Mouse (Mus musculus) intestine, embryonic 14.5 days (tissue): ENCODE results near the gene Mindy4. TPM values are rescaled to one million over a fixed set of nuclear protein-coding genes. Genes with fewer than 3 reads are reported as not detected.

Source experiments
- ATAC-seq: fragments of 200-750 bp; cut with Nextera tagmentation; replicated peaks from 2 replicates; pipeline ENCODE4 v1.8.0; 2017; ENCODE audit warnings: low read depth, moderate number of reproducible peaks, moderate TSS enrichment, moderate library complexity; ENCODE audit not compliant: low FRiP score, low TSS enrichment
- DNase-seq: peaks from one replicate; pipeline ENCODE4 v3.0.0-alpha.2; 2018; ENCODE audit warnings: low spot score
- H3K27ac ChIP-seq: fragments of 300-500 bp; sonication (generic); 2 replicates; pipeline ENCODE4 v1.5.1; 2014; ENCODE audit warnings: low read depth, mild to moderate bottlenecking, control low read depth
- H3K27me3 ChIP-seq: fragments of 300-500 bp; sonication (generic); replicated peaks from 2 replicates; pipeline ENCODE4 v1.6.1; 2014; ENCODE audit warnings: low read length, control low read depth; ENCODE audit not compliant: control insufficient read depth, insufficient read depth
- H3K36me3 ChIP-seq: fragments of 300-500 bp; sonication (generic); 2 replicates; pipeline ENCODE4 v1.6.1; 2014; ENCODE audit warnings: low read length, control low read depth; ENCODE audit not compliant: control insufficient read depth, insufficient read depth
- H3K4me1 ChIP-seq: fragments of 300-500 bp; sonication (generic); replicated peaks from 2 replicates; pipeline ENCODE4 v1.6.1; 2014; ENCODE audit warnings: low read length, control low read depth, mixed read lengths; ENCODE audit not compliant: control insufficient read depth, insufficient read depth
- H3K4me2 ChIP-seq: fragments of 300-500 bp; sonication (generic); 2 replicates; pipeline ENCODE4 v1.6.1; 2014; ENCODE audit warnings: low read length
- H3K4me3 ChIP-seq: fragments of 300-500 bp; sonication (generic); 2 replicates; pipeline ENCODE4 v1.5.1; 2014; ENCODE audit warnings: low read depth, low read length, control low read depth, mixed read lengths
- H3K9ac ChIP-seq: fragments of 300-500 bp; sonication (generic); 2 replicates; pipeline ENCODE4 v1.6.1; 2014; ENCODE audit warnings: mild to moderate bottlenecking, low read length
- H3K9me3 ChIP-seq: fragments of 300-500 bp; sonication (generic); 2 replicates; pipeline ENCODE4 v1.6.1; 2016; ENCODE audit warnings: low read length, control low read depth; ENCODE audit not compliant: control insufficient read depth
- WGBS: fragments of 180-500 bp; shearing (Covaris S2); extraction: QIAGEN DNeasy Blood & Tissue Kit; methylation state at CpG from one replicate; pipeline ENCODE4 v1.1.7; 2014; 5-methylcytosine and 5-hydroxymethylcytosine counted together
- polyA plus RNA-seq: library from polyadenylated mRNA; unstranded; fragments of >200 nt; fragmentation: Nextera tagmentation; extraction: Ambion mirVana; gene quantifications from 2 replicates; pipeline ENCODE4 v1.2.1, GENCODE M21; 2014

Gene Mindy4
- polyA plus RNA-seq: 10.9 and 13.2 TPM in 2 replicates

DNA sequence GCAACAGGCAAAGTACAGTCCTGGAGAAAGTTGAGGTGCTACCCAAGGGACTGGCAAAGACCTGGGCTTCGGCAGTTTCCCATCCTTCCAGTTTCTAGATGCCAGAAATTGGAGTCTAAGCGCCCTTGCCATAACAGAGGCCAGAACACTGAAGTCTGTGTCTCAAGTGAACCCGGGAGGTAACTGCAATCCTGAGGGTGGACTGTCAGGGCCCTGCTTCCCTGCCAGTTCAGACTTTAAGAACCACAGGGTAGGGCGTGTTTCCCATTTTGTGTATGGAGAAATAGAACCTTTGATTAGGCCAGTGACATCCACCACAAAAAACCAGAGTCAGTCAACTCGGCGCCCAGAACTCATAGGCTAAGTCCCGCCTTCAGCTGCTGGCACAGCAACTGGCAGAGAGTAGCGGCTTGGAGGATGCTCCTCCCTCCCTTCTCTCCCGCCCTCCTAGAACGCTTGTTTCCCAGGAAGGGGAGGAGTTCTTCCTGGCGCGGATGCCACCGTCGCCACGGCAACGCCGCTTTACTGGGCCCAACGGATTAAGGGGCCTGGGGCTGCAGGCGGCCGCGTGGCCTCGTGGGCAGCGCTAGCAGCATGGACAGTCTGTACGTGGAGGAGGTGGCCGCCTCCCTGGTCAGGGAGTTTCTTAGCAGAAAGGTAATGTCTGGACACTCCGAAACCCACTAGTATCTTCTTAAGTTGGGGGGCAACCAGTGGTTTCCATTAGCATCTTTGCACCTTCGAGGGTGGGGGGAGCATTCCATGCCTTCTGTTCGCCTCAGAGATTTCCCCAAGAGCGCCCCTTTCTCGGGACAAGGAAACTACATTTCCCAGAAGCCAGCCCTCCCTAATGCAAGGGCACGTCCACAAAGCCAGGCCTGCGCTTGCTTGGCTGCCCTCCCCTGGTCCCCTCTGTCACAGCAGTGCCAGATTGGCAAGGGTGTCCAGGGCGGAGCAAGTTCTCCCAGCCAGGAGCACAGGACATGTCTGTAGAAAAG, at the start of gene Mindy4:
Mindy4 (plus strand) TSS at position 471 of the 998 bp plus-strand sequence.
- Histone ChIP-seq H3K9me3 (no peaks in the 10 kb centered on the region), H3K4me1 (0 out of 2 replicates have a peak, but pooled peaks cover 3% of the 10 kb centered on the region), H3K27me3 (no peaks in the 10 kb centered on the region), H3K4me3 (peak within 1 kb of the TSS; percentile 53), H3K36me3 (no peaks in the 10 kb centered on the region), H3K9ac (peak within 1 kb of the TSS; percentile 57), H3K4me2 (peak within 1 kb of the TSS; percentile 64), H3K27ac (peak within 1 kb of the TSS; percentile 78)
- WGBS: 4% methylated on average over 32 of the region's 33 CpGs
- ATAC-seq (peak; percentile 94), DNase-seq (peak; percentile 88)

DNA sequence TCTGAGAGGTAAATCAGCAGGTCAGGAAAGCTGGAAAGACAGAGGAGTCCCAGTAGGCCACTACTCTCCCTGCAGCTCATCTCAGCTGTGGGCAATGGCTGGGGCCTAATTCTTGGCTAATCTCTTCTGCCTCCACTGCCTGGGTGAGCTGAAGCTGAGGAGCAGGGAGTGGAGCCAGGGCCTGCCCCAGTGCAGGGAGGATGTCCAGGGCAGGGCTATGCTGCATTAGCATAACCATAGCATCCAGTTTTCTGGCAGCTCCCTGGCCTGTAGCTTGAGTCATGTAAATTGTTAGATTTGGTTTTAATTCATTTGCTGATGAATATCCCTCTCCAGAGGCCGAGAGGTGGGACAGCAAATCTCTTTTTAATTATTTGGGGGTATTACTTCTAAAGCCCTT, 43.9 kb upstream of the Mindy4 start:
- H3K36me3 ChIP-seq: no peaks in the 10 kb centered on the region
- WGBS: 79% methylated on average over 1 of the region's 1 CpGs
- no peak overlapping the region for H3K4me2 ChIP-seq
- DNase-seq (no peak), ATAC-seq (no peak)
- H3K4me3 ChIP-seq: no peak overlapping the region
- no peaks in the 10 kb centered on the region for H3K27me3 ChIP-seq
- H3K9me3 ChIP-seq: no peaks in the 10 kb centered on the region
- H3K9ac ChIP-seq: no peak overlapping the region
- H3K4me1 ChIP-seq: no peaks in the 10 kb centered on the region
- no peak overlapping the region for H3K27ac ChIP-seq

DNA sequence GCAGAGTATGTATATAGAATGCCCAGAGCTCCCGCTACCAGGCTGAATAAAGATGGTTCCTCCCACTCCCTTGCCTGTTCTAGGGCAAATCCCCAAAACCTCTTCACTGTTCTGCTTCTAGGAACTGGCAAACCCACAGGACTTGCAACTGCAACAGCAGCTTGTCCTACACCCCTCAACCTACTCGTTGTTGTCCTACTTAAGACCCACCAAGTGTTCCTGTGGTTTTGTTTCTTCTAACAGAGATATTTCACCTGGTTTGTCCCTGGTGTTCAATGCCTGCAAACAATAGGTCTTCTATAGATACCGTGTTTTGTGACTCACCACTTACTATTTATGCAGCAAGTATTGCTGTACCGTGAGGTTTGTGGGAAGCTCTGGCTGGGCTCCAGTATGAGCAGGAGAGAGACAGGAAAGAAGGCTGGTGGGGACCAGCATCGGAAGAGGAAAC, 41.8 kb upstream of the Mindy4 start:
- Histone ChIP-seq H3K27ac (no peak overlapping the region), H3K9ac (no peak overlapping the region), H3K4me1 (no peaks in the 10 kb centered on the region), H3K36me3 (no peaks in the 10 kb centered on the region), H3K9me3 (no peaks in the 10 kb centered on the region), H3K4me3 (no peak overlapping the region), H3K27me3 (no peaks in the 10 kb centered on the region), H3K4me2 (no peak overlapping the region)
- DNase-seq (no peak), ATAC-seq (no peak)
- WGBS: 76% methylated on average over 5 of the region's 5 CpGs

DNA sequence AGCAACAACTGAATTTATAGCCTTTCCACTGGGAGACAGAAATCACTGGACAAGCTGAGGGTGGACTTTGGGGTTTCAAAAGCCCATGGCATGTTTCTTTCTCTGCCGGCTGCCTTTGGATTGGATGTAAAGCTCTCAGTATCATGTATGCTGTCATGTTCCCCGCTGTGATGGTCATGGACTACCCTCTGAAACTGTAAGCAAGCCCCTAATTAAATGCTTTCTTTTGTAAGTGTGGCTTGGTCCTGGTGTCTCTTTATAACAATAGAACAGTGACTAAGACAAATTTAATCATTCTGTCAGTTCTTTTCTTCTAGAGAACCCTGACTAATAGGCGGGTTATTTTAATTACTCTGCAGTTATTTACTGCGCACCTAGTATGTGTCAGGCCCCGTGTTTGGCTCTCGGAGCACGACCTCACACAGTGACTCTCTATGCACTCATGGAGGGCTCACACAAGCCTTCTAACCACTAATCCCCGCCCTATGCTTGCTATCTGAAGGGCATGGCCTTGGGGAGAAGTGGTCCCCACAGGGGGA, 40.1 kb upstream of the Mindy4 start:
- no peak overlapping the region for H3K4me3 ChIP-seq
- no peak for DNase-seq
- no peak overlapping the region for H3K9ac ChIP-seq
- H3K4me2 ChIP-seq: no peak overlapping the region
- H3K27me3 ChIP-seq: no peaks in the 10 kb centered on the region
- WGBS: 84% methylated on average over 8 of the region's 8 CpGs
- no peaks in the 10 kb centered on the region for H3K4me1 ChIP-seq
- no peaks in the 10 kb centered on the region for H3K36me3 ChIP-seq
- no peak overlapping the region for H3K27ac ChIP-seq
- no peaks in the 10 kb centered on the region for H3K9me3 ChIP-seq
- ATAC-seq: no peak

DNA sequence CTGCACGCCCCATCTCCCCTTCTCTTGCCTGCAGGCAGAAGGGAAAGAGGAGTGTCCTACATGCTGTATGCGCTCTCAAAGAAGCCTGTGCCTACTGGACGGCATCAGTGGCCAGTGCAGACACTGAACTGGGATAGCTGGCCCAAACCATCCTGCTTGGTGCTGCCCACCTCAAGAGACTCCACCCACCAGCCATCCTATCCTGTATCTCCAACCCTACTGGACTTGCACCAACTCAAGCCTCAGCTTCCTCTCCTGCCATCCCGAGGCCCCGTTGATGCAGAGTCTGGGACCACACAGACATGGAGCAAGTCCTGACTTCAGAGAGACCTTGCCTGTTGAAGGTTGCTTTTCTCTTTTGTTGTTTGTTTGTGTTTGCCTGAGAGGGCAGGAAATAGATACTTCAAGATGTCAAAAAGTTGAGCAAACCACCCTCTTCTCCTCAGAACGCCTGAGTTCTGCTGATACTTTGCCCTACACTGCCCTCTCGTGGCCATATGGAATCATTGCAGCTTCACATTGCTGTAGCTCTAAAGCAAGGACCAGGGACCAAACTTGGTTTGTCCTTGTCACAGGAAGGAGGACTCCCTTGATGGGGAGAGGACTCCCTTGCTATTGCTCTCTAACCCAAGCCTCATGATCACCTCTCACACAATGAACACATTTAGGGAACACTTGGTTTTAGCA, 36.3 kb upstream of the Mindy4 start:
- Histone ChIP-seq H3K4me3 (no peak overlapping the region), H3K9ac (no peak overlapping the region), H3K36me3 (no peaks in the 10 kb centered on the region), H3K27me3 (no peaks in the 10 kb centered on the region), H3K27ac (no peak overlapping the region), H3K9me3 (no peaks in the 10 kb centered on the region), H3K4me1 (no peaks in the 10 kb centered on the region), H3K4me2 (no peak overlapping the region)
- WGBS: 43% methylated on average over 7 of the region's 7 CpGs
- DNase-seq (peak; percentile 86), ATAC-seq (0 out of 2 replicates have a peak, but pooled peaks have one; percentile 53)

DNA sequence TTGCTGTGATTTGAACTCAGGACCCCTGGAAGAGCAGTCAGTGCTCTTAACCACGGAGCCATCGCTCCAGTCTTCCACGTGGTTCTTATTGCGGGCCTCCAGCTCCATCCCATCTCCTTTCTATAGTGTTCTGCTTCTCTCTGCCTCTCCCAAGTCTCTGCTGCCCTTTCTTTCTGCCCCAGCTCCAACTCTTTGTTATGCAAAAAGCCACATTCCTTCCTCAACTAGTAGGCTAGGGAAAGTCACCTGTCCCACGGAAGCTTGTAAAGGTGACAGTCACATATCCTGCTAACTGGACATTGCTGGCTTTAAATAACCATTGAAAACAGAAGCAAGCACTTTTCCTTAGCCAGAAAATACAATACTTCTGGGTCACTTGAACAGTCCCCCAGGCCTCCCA, 33.4 kb upstream of the Mindy4 start:
- no peak overlapping the region for H3K9ac ChIP-seq
- no peak for ATAC-seq
- H3K4me1 ChIP-seq: no peaks in the 10 kb centered on the region
- H3K9me3 ChIP-seq: no peaks in the 10 kb centered on the region
- H3K4me3 ChIP-seq: no peak overlapping the region
- no peak for DNase-seq
- no peak overlapping the region for H3K27ac ChIP-seq
- no peak overlapping the region for H3K4me2 ChIP-seq
- no peaks in the 10 kb centered on the region for H3K36me3 ChIP-seq
- 59% methylated on average over 5 of the region's 5 CpGs for WGBS
- H3K27me3 ChIP-seq: no peaks in the 10 kb centered on the region

DNA sequence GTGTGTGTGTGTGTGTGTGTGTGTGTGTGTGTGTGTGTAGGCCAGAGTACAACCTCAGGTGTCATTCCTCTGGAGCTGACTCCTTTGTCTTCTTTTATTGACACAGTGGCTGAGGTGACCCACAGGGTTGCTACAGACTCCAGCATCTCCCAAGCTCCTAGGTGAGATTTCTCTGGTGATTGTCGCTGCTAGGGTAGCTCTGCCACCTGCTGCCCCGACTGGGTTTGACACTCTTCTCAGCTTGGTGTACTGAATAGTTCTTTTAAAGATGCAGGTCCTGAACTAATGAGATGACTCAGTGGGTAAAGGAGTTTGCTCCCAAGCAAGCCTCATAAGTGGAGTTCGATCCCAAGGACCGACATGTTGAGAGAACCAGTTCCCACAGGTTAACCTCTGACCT, 31.5 kb upstream of the Mindy4 start:
- H3K36me3 ChIP-seq: no peaks in the 10 kb centered on the region
- H3K4me3 ChIP-seq: no peak overlapping the region
- no peaks in the 10 kb centered on the region for H3K9me3 ChIP-seq
- no peaks in the 10 kb centered on the region for H3K27me3 ChIP-seq
- no peak overlapping the region for H3K27ac ChIP-seq
- H3K9ac ChIP-seq: no peak overlapping the region
- DNase-seq: no peak
- H3K4me2 ChIP-seq: no peak overlapping the region
- ATAC-seq: no peak
- 49% methylated on average over 4 of the region's 4 CpGs for WGBS
- no peaks in the 10 kb centered on the region for H3K4me1 ChIP-seq

DNA sequence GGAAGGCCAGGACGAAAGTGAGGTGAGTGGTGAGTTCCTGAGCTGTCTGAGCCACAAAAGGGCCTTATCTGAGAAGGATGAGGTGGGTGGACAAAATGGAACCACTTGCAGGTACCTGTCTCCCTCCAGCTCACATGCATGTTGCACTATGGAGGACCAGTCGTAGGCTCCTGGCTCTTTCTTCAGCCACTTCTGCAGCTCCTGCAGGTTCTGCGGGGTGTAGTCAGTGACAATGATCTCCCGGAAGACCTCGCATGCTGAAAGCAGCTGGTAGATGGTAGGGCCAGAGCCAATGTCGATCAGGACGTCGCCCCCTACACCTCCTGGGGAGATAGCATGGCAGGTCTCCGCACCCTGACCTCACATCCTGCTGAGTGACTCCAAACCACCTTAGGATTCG, 30.0 kb upstream of the Mindy4 start:
- Histone ChIP-seq H3K4me1 (no peaks in the 10 kb centered on the region), H3K9ac (no peak overlapping the region), H3K36me3 (no peaks in the 10 kb centered on the region), H3K4me2 (no peak overlapping the region), H3K27me3 (no peaks in the 10 kb centered on the region), H3K9me3 (no peaks in the 10 kb centered on the region), H3K27ac (no peak overlapping the region), H3K4me3 (no peak overlapping the region)
- ATAC-seq (no peak), DNase-seq (no peak)
- WGBS: 68% methylated on average over 10 of the region's 10 CpGs
